Mouse (Mus musculus) c-Kit-negative CD71-positive TER-119-positive erythroid progenitor cells, embryonic 14.5 days (primary cell): ENCODE data around the gene Gal3st1.
"Not testable (repeated sequence)": the region's sequence is repeated elsewhere in the genome, so short reads cannot be mapped to it uniquely, and the experiment has no call there.

ENCODE experiments used
- DNase-seq: peaks from one replicate; pipeline ENCODE4 v3.0.0-alpha.2; 2013; ENCODE audit warnings: low read depth, low spot score

Gal3st1 gene

GRCm38 (mm10) chr11:3982275-3983209 is 894 bp upstream of the Gal3st1 start:
- DNase-seq: no peak

- no peak for DNase-seq
These were observed 668 bp downstream of the Gal3st1 start for GRCm38 (mm10) chr11:3983863-3984745.

- DNase-seq: no peak
These were observed 6.3 kb downstream of the Gal3st1 start for GRCm38 (mm10) chr11:3989748-3990147.

- DNase-seq: no peak
These were observed 9.7 kb downstream of the Gal3st1 start for GRCm38 (mm10) chr11:3993132-3993531.

- DNase-seq: no peak
These were observed 10.5 kb downstream of the Gal3st1 start for GRCm38 (mm10) chr11:3993914-3994313.

GRCm38 (mm10) chr11:3995511-3995910 is 12.1 kb downstream of the Gal3st1 start:
- DNase-seq: no peak

GRCm38 (mm10) chr11:3996840-3997239 is 13.4 kb downstream of the Gal3st1 start:
- DNase-seq: no peak

- no peak for DNase-seq
These were observed 14.7 kb downstream of the Gal3st1 start for GRCm38 (mm10) chr11:3997978-3998720.

GRCm38 (mm10) chr11:3999547-3999946 is 16.1 kb downstream of the Gal3st1 start:
- DNase-seq: no peak

- peak; percentile 4 for DNase-seq
These were observed 18.2 kb downstream of the Gal3st1 start for GRCm38 (mm10) chr11:4001603-4002002.

- no peak for DNase-seq
These were observed 21.9 kb downstream of the Gal3st1 start for GRCm38 (mm10) chr11:4005220-4005805.

- DNase-seq: no peak
These were observed 23.0 kb downstream of the Gal3st1 start for GRCm38 (mm10) chr11:4006462-4006861.

- DNase-seq: no peak
These were observed 29.2 kb downstream of the Gal3st1 start for GRCm38 (mm10) chr11:4012616-4013015.

- DNase-seq: not testable (repeated sequence)
These were observed 32.4 kb downstream of the Gal3st1 start for GRCm38 (mm10) chr11:4015796-4016195.

GRCm38 (mm10) chr11:4022111-4022510 is 38.7 kb downstream of the Gal3st1 start:
- DNase-seq: not testable (repeated sequence)

- no peak for DNase-seq
These were observed 39.9 kb downstream of the Gal3st1 start for GRCm38 (mm10) chr11:4023321-4023720.

- DNase-seq: no peak
These were observed 43.6 kb downstream of the Gal3st1 start for GRCm38 (mm10) chr11:4027066-4027465.

- no peak for DNase-seq
These were observed 44.3 kb downstream of the Gal3st1 start for GRCm38 (mm10) chr11:4027561-4028334.

- no peak for DNase-seq
These were observed 45.9 kb downstream of the Gal3st1 start for GRCm38 (mm10) chr11:4029343-4029742.
